Mouse (Mus musculus) liver, embryonic 14.5 days (tissue): Measurements from ENCODE around the gene Rhbdf2.
"Not testable (repeated sequence)": the region's sequence is repeated elsewhere in the genome, so short reads cannot be mapped to it uniquely, and the experiment has no call there.

Experiments
- CTCF ChIP-seq: IDR thresholded peaks from 2 replicates; pipeline ENCODE4 v1.5.1; 2016; ENCODE audit warnings: antibody characterized with exemption, low read depth, control low read depth
- EP300 ChIP-seq: IDR thresholded peaks from 2 replicates; pipeline ENCODE4 v1.6.1; 2016; ENCODE audit warnings: antibody characterized with exemption, low read depth

GRCm38 (mm10) chr11:116675429-116675828 lies 48.6 kb upstream of the Rhbdf2 start:
- not testable (repeated sequence) for TF ChIP-seq CTCF, EP300
